Mouse (Mus musculus) embryonic facial prominence, embryonic 14.5 days (tissue): ENCODE results near the gene H2al1m. TPM values are rescaled to one million over a fixed set of nuclear protein-coding genes. Genes with fewer than 3 reads are reported as not detected.
"Not testable (repeated sequence)": the region's sequence is repeated elsewhere in the genome, so short reads cannot be mapped to it uniquely, and the experiment has no call there.

ENCODE experiments used
- ATAC-seq: fragments of 200-750 bp; cut with Nextera tagmentation; 2 replicates; pipeline ENCODE4 v1.8.0; 2017; ENCODE audit warnings: low read depth, moderate number of reproducible peaks, moderate TSS enrichment
- DNase-seq: peaks from one replicate; pipeline ENCODE4 v3.0.0-alpha.2; 2015; ENCODE audit warnings: low spot score
- H3K27ac ChIP-seq: fragments of 300-500 bp; sonication (generic); replicated peaks from 2 replicates; pipeline ENCODE4 v1.5.1; 2014; ENCODE audit warnings: low read depth, mild to moderate bottlenecking, low read length, moderate library complexity
- H3K27me3 ChIP-seq: fragments of 300-500 bp; sonication (generic); replicated peaks from 2 replicates; pipeline ENCODE4 v1.6.1; 2014; ENCODE audit warnings: low read length; ENCODE audit not compliant: control insufficient read depth, insufficient read depth
- H3K36me3 ChIP-seq: fragments of 300-500 bp; sonication (generic); 2 replicates; pipeline ENCODE4 v1.6.1; 2014; ENCODE audit warnings: low read length, mixed read lengths; ENCODE audit not compliant: control insufficient read depth, insufficient read depth
- H3K4me1 ChIP-seq: fragments of 300-500 bp; sonication (generic); 2 replicates; pipeline ENCODE4 v1.6.1; 2014; ENCODE audit warnings: antibody characterized with exemption, low read length; ENCODE audit not compliant: control insufficient read depth, insufficient read depth
- H3K4me2 ChIP-seq: fragments of 300-500 bp; sonication (generic); 2 replicates; pipeline ENCODE4 v1.6.1; 2014; ENCODE audit warnings: low read depth, mild to moderate bottlenecking, low read length, moderate library complexity, mixed read lengths
- H3K4me3 ChIP-seq: fragments of 300-500 bp; sonication (generic); 2 replicates; pipeline ENCODE4 v1.5.1; 2014; ENCODE audit warnings: low read depth, mild to moderate bottlenecking, low read length
- H3K9ac ChIP-seq: fragments of 300-500 bp; sonication (generic); 2 replicates; pipeline ENCODE4 v1.6.1; 2014; ENCODE audit warnings: low read depth, mild to moderate bottlenecking, low read length, moderate library complexity, mixed read lengths
- H3K9me3 ChIP-seq: fragments of 300-500 bp; sonication (generic); 2 replicates; pipeline ENCODE4 v1.6.1; 2016; ENCODE audit warnings: low read length; ENCODE audit not compliant: control insufficient read depth
- WGBS: fragments of 180-500 bp; shearing (Covaris S2); extraction: QIAGEN DNeasy Blood & Tissue Kit; methylation state at CpG from one replicate; pipeline ENCODE4 v1.1.7; 2014; 5-methylcytosine and 5-hydroxymethylcytosine counted together
- polyA plus RNA-seq: library from polyadenylated mRNA; unstranded; fragments of >200 nt; fragmentation: Nextera tagmentation; extraction: Ambion mirVana; gene quantifications from 2 replicates; pipeline ENCODE4 v1.2.1, GENCODE M21; 2014

The H2al1m gene
- polyA plus RNA-seq, 1 experiment from 2014 or later = not detected

DNA sequence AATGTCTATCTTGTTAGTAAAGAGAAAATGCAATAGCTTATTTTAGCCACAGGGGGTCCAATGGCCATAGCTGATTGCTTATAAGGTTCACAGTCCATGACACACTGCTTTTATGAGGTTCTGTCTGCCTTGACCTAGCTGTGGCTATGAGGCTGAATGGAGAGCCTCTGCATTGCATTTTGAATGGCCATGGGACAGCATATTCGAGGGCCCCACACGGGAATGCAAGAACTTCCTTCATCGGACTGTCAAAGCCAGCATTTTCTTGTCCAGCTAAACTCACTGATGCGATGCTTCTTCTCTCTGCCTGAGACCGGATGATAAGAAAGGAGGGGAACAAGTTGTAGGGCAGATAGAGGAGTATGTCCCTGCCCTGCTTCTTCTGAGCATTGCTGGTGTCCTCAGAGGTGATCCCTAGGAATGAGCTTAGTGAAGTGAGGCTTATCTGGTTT, 14.9 kb downstream of the H2al1m start:
- no peak overlapping the region for H3K9ac ChIP-seq
- no peak for DNase-seq

GRCm38 (mm10) chrX:9302791-9303190, 19.2 kb downstream of the H2al1m start:
- 80% methylated on average over 5 of the region's 5 CpGs for WGBS

More for the DNA sequence above, 14.9 kb downstream of the H2al1m start:
- H3K27me3 ChIP-seq = no peaks in the 10 kb centered on the region
- no peak for ATAC-seq
- H3K36me3 ChIP-seq = no peaks in the 10 kb centered on the region
- no peaks in the 10 kb centered on the region for H3K4me1 ChIP-seq
- no peak overlapping the region for H3K4me3 ChIP-seq
- H3K27ac ChIP-seq = no peak overlapping the region
- H3K4me2 ChIP-seq = no peak overlapping the region
- 82% methylated on average over 5 of the region's 5 CpGs for WGBS
- H3K9me3 ChIP-seq = no peaks in the 10 kb centered on the region

GRCm38 (mm10) chrX:9303455-9303854, 19.9 kb downstream of the H2al1m start:
- H3K9ac ChIP-seq = no peak overlapping the region

More at GRCm38 (mm10) chrX:9302791-9303190, 19.2 kb downstream of the H2al1m start:
- H3K27ac ChIP-seq = no peak overlapping the region
- H3K4me1 ChIP-seq = no peaks in the 10 kb centered on the region
- no peak overlapping the region for H3K4me2 ChIP-seq
- no peaks in the 10 kb centered on the region for H3K36me3 ChIP-seq
- no peaks in the 10 kb centered on the region for H3K9me3 ChIP-seq
- H3K27me3 ChIP-seq = no peaks in the 10 kb centered on the region
- no peak overlapping the region for H3K4me3 ChIP-seq
- H3K9ac ChIP-seq = no peak overlapping the region
- ATAC-seq (no peak), DNase-seq (no peak)

DNA sequence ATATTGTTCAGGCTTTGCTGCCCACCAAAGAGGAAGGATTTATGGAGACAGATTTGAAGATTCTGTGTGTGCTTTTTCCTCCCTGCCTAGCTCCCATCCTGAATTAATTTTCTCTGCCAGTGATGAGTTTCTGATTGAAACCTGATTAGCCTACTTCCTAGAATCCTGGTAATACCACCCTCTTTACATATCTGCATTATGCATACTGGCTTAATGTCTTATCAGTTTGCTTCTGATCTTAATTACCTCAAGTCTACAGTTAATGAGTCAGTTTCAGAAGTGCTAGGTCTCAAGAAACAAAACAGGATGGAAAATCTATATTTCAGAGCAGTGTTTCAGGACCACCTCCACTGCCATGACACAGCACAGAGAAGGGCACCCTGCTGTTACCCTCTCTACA, 32.9 kb downstream of the H2al1m start:
- H3K27ac ChIP-seq, H3K9me3 ChIP-seq, H3K36me3 ChIP-seq, H3K27me3 ChIP-seq, H3K4me3 ChIP-seq, H3K9ac ChIP-seq, ATAC-seq, H3K4me1 ChIP-seq, DNase-seq, H3K4me2 ChIP-seq: not testable (repeated sequence)

More at GRCm38 (mm10) chrX:9303455-9303854, 19.9 kb downstream of the H2al1m start:
- Histone ChIP-seq H3K9me3 (no peaks in the 10 kb centered on the region), H3K4me1 (no peaks in the 10 kb centered on the region), H3K27ac (no peak overlapping the region), H3K27me3 (no peaks in the 10 kb centered on the region), H3K4me2 (no peak overlapping the region), H3K4me3 (no peak overlapping the region), H3K36me3 (no peaks in the 10 kb centered on the region)
- 81% methylated on average over 1 of the region's 1 CpGs for WGBS
- no peak for ATAC-seq
- no peak for DNase-seq

DNA sequence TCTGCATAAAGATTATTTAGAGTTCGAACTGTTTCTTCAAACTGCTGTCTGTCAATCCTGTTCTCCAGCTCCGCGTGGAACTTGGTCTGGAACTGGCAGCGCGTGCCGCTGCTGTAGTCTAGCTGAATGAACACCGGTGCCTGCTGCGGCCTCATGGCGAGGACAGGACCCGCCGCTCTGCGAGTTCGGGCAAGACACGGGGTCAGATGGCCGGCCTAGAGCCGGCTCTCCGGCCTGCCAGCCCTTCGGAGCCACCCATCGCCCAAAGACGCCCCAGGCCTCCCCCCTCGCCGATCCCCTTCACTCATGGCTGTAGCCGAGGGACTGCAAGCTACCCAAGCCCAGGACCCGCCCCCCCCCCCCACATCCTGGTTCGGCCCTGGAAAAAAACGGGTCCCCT, 44.4 kb downstream of the H2al1m start:
- DNase-seq, H3K27ac ChIP-seq, H3K27me3 ChIP-seq, ATAC-seq, H3K4me2 ChIP-seq, H3K9ac ChIP-seq, H3K9me3 ChIP-seq, H3K36me3 ChIP-seq, H3K4me1 ChIP-seq, H3K4me3 ChIP-seq: not testable (repeated sequence)
- 87% methylated on average over 13 of the region's 26 CpGs for WGBS

DNA sequence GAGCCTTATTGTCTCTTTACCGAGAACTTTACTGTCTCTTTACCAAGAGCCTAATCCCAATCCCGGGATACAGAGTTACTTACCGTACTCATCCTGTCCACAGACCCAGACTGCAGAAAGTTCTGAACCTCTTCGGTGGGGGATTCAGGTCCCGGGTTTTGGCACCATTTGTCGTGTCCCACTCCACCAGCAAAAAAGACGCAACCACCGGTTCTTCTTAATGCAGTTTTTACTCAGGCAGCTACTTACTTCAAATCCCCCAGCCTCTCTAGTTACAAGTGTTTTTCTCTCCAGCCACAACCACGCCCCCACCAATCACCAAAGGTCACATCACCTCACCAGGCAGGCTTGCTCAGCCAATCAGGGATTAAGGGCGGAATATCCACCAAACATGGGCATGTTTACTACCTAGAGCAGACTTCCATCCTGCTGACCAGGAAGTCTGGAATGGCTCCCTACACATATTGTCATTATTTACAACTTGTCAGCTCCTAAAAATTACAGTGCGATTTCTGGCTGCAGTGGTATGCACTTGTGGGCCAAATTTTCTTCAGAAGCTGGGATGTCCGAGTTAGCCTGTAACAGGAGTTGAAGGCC, 48.9 kb downstream of the H2al1m start:
- 84% methylated on average over 11 of the region's 12 CpGs for WGBS
- not testable (repeated sequence) for H3K36me3 ChIP-seq, H3K4me3 ChIP-seq

GRCm38 (mm10) chrX:9333035-9333434, 49.5 kb downstream of the H2al1m start:
- H3K9me3 ChIP-seq, H3K9ac ChIP-seq, H3K4me2 ChIP-seq, H3K4me1 ChIP-seq, ATAC-seq, DNase-seq, H3K27me3 ChIP-seq, H3K4me3 ChIP-seq, H3K27ac ChIP-seq, H3K36me3 ChIP-seq: not testable (repeated sequence)
- WGBS = 55% methylated on average over 1 of the region's 2 CpGs

More for the DNA sequence above, 48.9 kb downstream of the H2al1m start:
- ATAC-seq, H3K9me3 ChIP-seq, H3K4me2 ChIP-seq, H3K9ac ChIP-seq, H3K27me3 ChIP-seq, DNase-seq, H3K27ac ChIP-seq, H3K4me1 ChIP-seq: not testable (repeated sequence)

Other genes starting within 250 kb of the H2al1m start
- not detected in 2 replicates for gene Fthl17f, start 220.7 kb upstream of the H2al1m start, polyA plus RNA-seq
- not detected in 2 replicates for gene 4930402K13Rik, start 179.2 kb upstream of the H2al1m start, polyA plus RNA-seq
- 0.67 and 0.76 TPM in 2 replicates for gene Lancl3, start 83.9 kb upstream of the H2al1m start, polyA plus RNA-seq
- gene Gm14862, start 26.9 kb upstream of the H2al1m start, polyA plus RNA-seq = not detected in 2 replicates
- gene Xk, start 11.0 kb upstream of the H2al1m start, polyA plus RNA-seq = 0.97 and 2.0 TPM in 2 replicates
- not detected in 2 replicates for gene H2al1k, start 66.9 kb downstream of the H2al1m start, polyA plus RNA-seq
- 3.0 and 3.8 TPM in 2 replicates for gene Cybb, start 204.0 kb downstream of the H2al1m start, polyA plus RNA-seq